Mouse (Mus musculus) testis, adult 2 months (tissue): ENCODE measurements around the gene Clec18a. TPM values are rescaled to one million over a fixed set of nuclear protein-coding genes. Genes with fewer than 3 reads are reported as not detected.
"Not testable (repeated sequence)": the region's sequence is repeated elsewhere in the genome, so short reads cannot be mapped to it uniquely, and the experiment has no call there.

Experiments
- H3K27ac ChIP-seq: fragments of 200-500 bp; 2 replicates; pipeline ENCODE4 v1.5.1; 2012; ENCODE audit warnings: low read depth, low read length; ENCODE audit not compliant: control insufficient read depth, insufficient read depth
- H3K27me3 ChIP-seq: fragments of 200-500 bp; 2 replicates; pipeline ENCODE4 v1.6.1; 2012; ENCODE audit warnings: mild to moderate bottlenecking, low read length, moderate library complexity; ENCODE audit not compliant: control insufficient read depth, insufficient read depth
- H3K36me3 ChIP-seq: fragments of 200-500 bp; 2 replicates; pipeline ENCODE4 v1.6.1; 2012; ENCODE audit warnings: mild to moderate bottlenecking, low read length; ENCODE audit not compliant: control insufficient read depth, insufficient read depth
- H3K4me1 ChIP-seq: fragments of 200-500 bp; 2 replicates; pipeline ENCODE4 v1.6.1; 2012; ENCODE audit warnings: low read length; ENCODE audit not compliant: control insufficient read depth, insufficient read depth
- H3K4me3 ChIP-seq: fragments of 200-500 bp; 2 replicates; pipeline ENCODE4 v1.5.1; 2012; ENCODE audit warnings: low read depth, mild to moderate bottlenecking, low read length, moderate library complexity, mixed read lengths; ENCODE audit not compliant: control insufficient read depth
- CTCF ChIP-seq: fragments of 200-500 bp; IDR thresholded peaks from 2 replicates; pipeline ENCODE4 v1.5.1; 2012; ENCODE audit warnings: low read depth, mild to moderate bottlenecking, inconsistent platforms, low read length, moderate library complexity; ENCODE audit not compliant: control insufficient read depth, insufficient read depth, insufficient replicate concordance
- POLR2A ChIP-seq: fragments of 200-500 bp; IDR thresholded peaks from 2 replicates; pipeline ENCODE4 v1.6.1; 2012; ENCODE audit warnings: low read depth, mild to moderate bottlenecking, inconsistent platforms, low read length, moderate library complexity; ENCODE audit not compliant: control insufficient read depth
- polyA plus RNA-seq: library from polyadenylated mRNA; depleted of rRNA; stranded (reverse); fragments of >200 nt; gene quantifications from 2 replicates; pipeline ENCODE4 v1.2.3, GENCODE M21; 2012; rRNA removed

Gene Clec18a
- 0.70 and 0.72 TPM in 2 replicates for polyA plus RNA-seq

GRCm38 (mm10) chr8:111092326-111092725 is at the start of gene Clec18a:
Clec18a (minus strand) TSS chr8:111092426.
- H3K27ac ChIP-seq, H3K36me3 ChIP-seq, H3K27me3 ChIP-seq, H3K4me1 ChIP-seq: not testable (repeated sequence)
- peak within 1 kb of the TSS; percentile 53; the same call in 1 of the 2 replicates for H3K4me3 ChIP-seq

GRCm38 (mm10) chr8:111130756-111131155 is 38.5 kb upstream of the Clec18a start:
- Histone ChIP-seq H3K36me3 (peaks cover 3% of the 10 kb centered on the region), H3K27me3 (no peaks in the 10 kb centered on the region)
- TF ChIP-seq CTCF, result no peak
- TF ChIP-seq POLR2A, result no peak

DNA sequence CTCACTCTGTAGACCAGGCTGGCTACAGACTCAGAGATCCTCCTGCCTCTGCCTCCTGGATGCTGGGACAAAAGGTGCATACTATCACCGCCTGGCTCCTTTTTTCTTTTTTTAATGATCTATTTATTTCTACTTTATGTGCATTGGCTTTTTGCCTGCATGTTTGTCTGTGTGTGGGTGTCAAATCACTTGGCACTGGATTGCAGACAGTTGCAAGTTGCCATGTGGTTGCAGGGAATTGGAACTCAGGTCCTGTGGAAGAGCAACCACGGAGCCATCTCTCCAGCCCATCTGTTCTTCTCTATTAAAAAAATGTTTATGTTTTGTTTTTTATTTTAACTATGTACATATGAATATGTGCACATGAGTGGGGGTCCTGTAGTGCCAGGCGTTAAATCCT is 27.3 kb upstream of the Clec18a start:
- Histone ChIP-seq H3K36me3 (peaks cover 4% of the 10 kb centered on the region; the same call in 1 of the 2 replicates), H3K27me3 (no peaks in the 10 kb centered on the region), H3K27ac (no peak overlapping the region), H3K4me1 (no peaks in the 10 kb centered on the region), H3K4me3 (no peak overlapping the region)
- TF ChIP-seq POLR2A, result no peak
- no peak for TF ChIP-seq CTCF

More at GRCm38 (mm10) chr8:111130756-111131155, 38.5 kb upstream of the Clec18a start:
- Histone ChIP-seq H3K4me1 (no peaks in the 10 kb centered on the region), H3K4me3 (no peak overlapping the region), H3K27ac (no peak overlapping the region)

DNA sequence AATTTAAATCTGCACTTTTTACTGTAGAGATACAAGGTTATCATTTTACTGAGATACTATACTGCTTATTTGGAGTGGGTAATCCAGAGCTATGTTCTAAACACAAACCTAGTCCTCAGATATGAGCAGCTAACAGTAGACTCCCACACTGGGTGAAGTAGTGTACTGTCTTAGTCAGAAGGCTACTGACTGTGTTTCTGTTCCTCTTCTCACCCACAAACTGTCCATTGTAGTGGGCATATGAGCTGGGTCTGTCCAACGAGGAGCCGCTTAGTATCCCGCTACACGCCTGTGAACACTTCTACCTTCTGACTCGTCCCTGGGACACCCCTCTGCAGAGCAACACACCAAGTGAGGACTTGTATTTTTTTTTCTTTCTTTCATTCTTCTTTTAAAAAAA is 22.7 kb upstream of the Clec18a start:
- Histone ChIP-seq H3K27me3 (no peaks in the 10 kb centered on the region), H3K27ac (no peak overlapping the region), H3K4me3 (no peak overlapping the region), H3K36me3 (peaks cover 4% of the 10 kb centered on the region), H3K4me1 (no peaks in the 10 kb centered on the region)
- TF ChIP-seq CTCF (no peak), POLR2A (no peak)

DNA sequence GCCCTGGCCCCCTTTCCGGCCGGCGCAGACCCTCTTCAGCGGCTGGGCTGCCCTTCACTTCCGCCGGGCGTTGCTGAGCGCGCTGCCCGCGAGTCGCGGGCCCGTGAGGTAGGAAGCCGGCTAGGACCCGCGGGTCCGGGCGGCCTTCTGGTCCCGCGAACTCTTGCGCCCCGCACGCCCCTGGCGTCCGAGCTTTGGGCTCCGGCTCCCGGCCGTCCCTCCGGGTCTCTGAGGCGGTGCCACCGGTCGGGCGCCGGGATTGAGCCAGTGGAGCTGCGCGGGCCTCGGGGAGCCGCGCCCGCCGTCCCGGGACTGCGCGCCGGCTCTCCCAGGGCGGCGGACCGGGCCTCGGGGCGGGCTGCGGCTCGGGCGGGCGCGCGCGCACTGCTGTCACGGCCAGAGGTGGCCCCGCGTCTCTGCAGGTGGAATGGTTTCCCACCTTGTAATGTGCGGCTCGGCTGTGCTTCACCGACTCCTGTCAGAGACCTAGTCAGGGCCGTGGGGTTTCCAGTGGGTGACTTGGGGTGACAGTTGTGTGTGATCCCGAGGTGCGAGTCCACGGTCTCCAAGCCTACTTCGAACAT is 2.6 kb upstream of the Clec18a start:
- not testable (repeated sequence) for H3K36me3 ChIP-seq, H3K27me3 ChIP-seq, H3K4me1 ChIP-seq
- peak overlapping the region; percentile 98 for H3K4me3 ChIP-seq
- H3K27ac ChIP-seq, result peak overlapping the region; percentile 61

GRCm38 (mm10) chr8:111093865-111094718 is 1.9 kb upstream of the Clec18a start, which contains the start of gene Pdpr:
Pdpr (plus strand) TSS chr8:111094630.
- H3K36me3 ChIP-seq, result no peaks in the 10 kb centered on the region
- H3K4me3 ChIP-seq, result peak within 1 kb of the TSS; percentile 98
- H3K4me1 ChIP-seq, result peaks cover 5% of the 10 kb centered on the region
- TF ChIP-seq POLR2A (peak; percentile 78), CTCF (no peak)
- no peaks in the 10 kb centered on the region for H3K27me3 ChIP-seq
- peak within 1 kb of the TSS; percentile 95 for H3K27ac ChIP-seq

DNA sequence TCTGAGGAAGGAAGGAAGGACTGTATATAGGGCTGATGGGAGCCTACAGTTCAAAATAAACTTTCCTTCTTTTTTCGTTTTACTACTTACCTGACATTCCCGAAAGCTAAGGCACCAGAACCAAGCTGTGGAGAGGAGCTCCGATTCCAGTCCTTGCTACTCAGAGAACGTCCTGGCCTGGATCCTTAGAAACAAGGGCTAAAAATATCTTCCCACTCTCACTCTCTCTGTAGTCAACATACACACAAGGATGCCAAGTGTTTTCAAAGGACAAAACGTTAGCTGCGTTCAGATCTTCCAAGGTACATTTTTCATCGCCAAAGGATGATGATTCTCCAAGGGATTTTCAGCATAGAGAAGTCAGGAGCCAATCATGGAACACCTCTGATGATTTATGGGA is 520 bp downstream of the Clec18a start:
- Histone ChIP-seq H3K4me1 (peaks cover 5% of the 10 kb centered on the region), H3K4me3 (no peak overlapping the region), H3K27ac (no peak overlapping the region), H3K36me3 (no peaks in the 10 kb centered on the region), H3K27me3 (no peaks in the 10 kb centered on the region)
- TF ChIP-seq CTCF, result no peak
- TF ChIP-seq POLR2A, result no peak
